Mouse (Mus musculus) forebrain, embryonic 16.5 days (tissue): ENCODE measurements around the gene Ppp1r12b. TPM values are rescaled to one million over a fixed set of nuclear protein-coding genes. Genes with fewer than 3 reads are reported as not detected.

Experiments
- ATAC-seq: fragments of 200-750 bp; cut with Nextera tagmentation; 2 replicates; pipeline ENCODE4 v1.8.0; 2017; ENCODE audit warnings: mild to moderate bottlenecking, moderate library complexity
- H3K27ac ChIP-seq: fragments of 300-500 bp; sonication (generic); 2 replicates; pipeline ENCODE4 v1.5.1; 2014; ENCODE audit warnings: low read length, control low read depth
- H3K27me3 ChIP-seq: fragments of 300-500 bp; sonication (generic); replicated peaks from 2 replicates; pipeline ENCODE4 v1.6.1; 2014; ENCODE audit warnings: low read length; ENCODE audit not compliant: control insufficient read depth, insufficient read depth
- H3K36me3 ChIP-seq: fragments of 300-500 bp; sonication (generic); 2 replicates; pipeline ENCODE4 v1.6.1; 2014; ENCODE audit not compliant: control insufficient read depth, insufficient read depth
- H3K4me1 ChIP-seq: fragments of 300-500 bp; sonication (generic); replicated peaks from 2 replicates; pipeline ENCODE4 v1.6.1; 2014; ENCODE audit warnings: low read length; ENCODE audit not compliant: control insufficient read depth, insufficient read depth
- H3K4me2 ChIP-seq: fragments of 300-500 bp; sonication (generic); 2 replicates; pipeline ENCODE4 v1.6.1; 2014; ENCODE audit warnings: mild to moderate bottlenecking, low read length, control low read depth
- H3K4me3 ChIP-seq: fragments of 300-500 bp; sonication (generic); replicated peaks from 2 replicates; pipeline ENCODE4 v1.5.1; 2014; ENCODE audit warnings: mild to moderate bottlenecking, low read length, control low read depth
- H3K9ac ChIP-seq: fragments of 300-500 bp; sonication (generic); replicated peaks from 2 replicates; pipeline ENCODE4 v1.6.1; 2014; ENCODE audit warnings: low read depth, low read length, control low read depth
- H3K9me3 ChIP-seq: fragments of 300-500 bp; sonication (generic); 2 replicates; pipeline ENCODE4 v1.6.1; 2016; ENCODE audit warnings: low read length; ENCODE audit not compliant: control insufficient read depth
- WGBS: fragments of 180-500 bp; shearing (Covaris S2); extraction: QIAGEN DNeasy Blood & Tissue Kit; methylation state at CpG from one replicate; pipeline ENCODE4 v1.1.7; 2014; 5-methylcytosine and 5-hydroxymethylcytosine counted together
- polyA plus RNA-seq: library from polyadenylated mRNA; unstranded; fragments of >200 nt; fragmentation: Nextera tagmentation; extraction: Ambion mirVana; gene quantifications from 2 replicates; pipeline ENCODE4 v1.2.1, GENCODE M21; 2015

Gene Ppp1r12b
- polyA plus RNA-seq, 1 experiment from 2014 or later, result 17.5 TPM

DNA sequence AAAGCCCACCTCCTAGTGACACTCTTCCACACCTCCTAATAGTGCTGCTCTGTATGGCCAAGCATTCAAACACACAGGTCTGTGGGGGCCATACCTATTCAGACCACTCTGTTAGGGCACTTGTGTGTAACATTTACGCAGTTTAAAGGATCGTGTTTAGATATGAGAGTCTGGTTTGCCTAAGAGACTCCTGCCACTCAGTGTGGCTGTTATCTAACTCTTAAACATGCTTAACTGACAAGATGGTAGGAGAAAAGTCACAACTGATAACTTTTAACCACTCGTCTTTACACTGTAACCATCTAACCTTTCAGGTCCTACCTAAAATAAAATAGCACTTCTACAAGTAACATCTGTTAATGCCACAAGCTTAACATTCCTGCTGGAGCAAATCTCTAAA, 134.9 kb downstream of the Ppp1r12b start:
- Histone ChIP-seq H3K4me3 (no peak overlapping the region), H3K4me2 (no peak overlapping the region), H3K27ac (no peak overlapping the region), H3K9me3 (no peaks in the 10 kb centered on the region), H3K36me3 (no peaks in the 10 kb centered on the region), H3K27me3 (no peaks in the 10 kb centered on the region), H3K4me1 (peaks cover 4% of the 10 kb centered on the region), H3K9ac (no peak overlapping the region)
- no peak for ATAC-seq
- WGBS, result 93% methylated on average over 3 of the region's 3 CpGs

DNA sequence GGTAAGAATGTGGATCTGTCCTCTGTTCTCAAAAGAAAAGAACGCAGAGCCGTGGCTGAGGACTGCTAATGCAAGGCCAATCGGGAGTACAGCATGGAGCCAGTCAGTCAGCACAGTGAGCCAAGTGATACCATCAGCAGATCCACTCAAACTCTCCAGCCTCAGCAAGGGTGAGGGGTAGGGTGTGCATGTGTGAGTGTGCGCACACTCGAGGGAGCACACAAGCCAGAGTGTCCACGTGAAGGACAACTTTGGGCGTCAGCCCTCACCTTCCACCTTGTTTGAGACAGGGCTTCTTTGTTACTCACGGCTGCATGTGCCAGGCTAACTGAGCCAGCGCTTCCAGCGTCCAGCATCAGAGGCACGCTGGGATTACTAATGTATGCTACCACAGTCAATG, 136.5 kb downstream of the Ppp1r12b start:
- Histone ChIP-seq H3K9me3 (no peaks in the 10 kb centered on the region), H3K4me3 (no peak overlapping the region), H3K9ac (no peak overlapping the region), H3K4me2 (no peak overlapping the region), H3K27me3 (no peaks in the 10 kb centered on the region), H3K27ac (no peak overlapping the region), H3K36me3 (no peaks in the 10 kb centered on the region), H3K4me1 (peaks cover 4% of the 10 kb centered on the region)
- WGBS, result 92% methylated on average over 11 of the region's 11 CpGs
- no peak for ATAC-seq

DNA sequence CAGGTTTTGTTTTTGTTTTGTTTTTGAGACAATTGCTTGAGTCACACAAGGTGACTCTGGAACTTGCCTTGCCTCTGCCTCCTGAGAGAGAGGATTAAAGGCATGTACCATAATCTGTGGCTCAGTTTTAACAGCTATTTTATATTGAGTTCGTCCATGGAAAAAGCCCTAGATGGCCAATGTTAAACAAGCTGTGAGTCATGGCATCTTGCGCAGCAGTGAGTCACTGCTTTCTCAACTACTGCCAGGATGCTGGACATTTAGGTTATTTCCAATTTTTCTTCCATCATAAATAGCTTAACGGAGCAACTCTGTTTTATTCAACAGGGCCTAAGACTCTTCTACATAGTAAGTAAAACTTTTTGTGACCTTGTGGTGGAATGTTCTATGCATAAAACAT, 137.0 kb downstream of the Ppp1r12b start:
- Histone ChIP-seq H3K4me3 (no peak overlapping the region), H3K9me3 (no peaks in the 10 kb centered on the region), H3K9ac (no peak overlapping the region), H3K4me2 (no peak overlapping the region), H3K27ac (no peak overlapping the region), H3K4me1 (peaks cover 4% of the 10 kb centered on the region), H3K27me3 (no peaks in the 10 kb centered on the region), H3K36me3 (no peaks in the 10 kb centered on the region)
- 94% methylated on average over 3 of the region's 3 CpGs for WGBS
- ATAC-seq, result no peak

DNA sequence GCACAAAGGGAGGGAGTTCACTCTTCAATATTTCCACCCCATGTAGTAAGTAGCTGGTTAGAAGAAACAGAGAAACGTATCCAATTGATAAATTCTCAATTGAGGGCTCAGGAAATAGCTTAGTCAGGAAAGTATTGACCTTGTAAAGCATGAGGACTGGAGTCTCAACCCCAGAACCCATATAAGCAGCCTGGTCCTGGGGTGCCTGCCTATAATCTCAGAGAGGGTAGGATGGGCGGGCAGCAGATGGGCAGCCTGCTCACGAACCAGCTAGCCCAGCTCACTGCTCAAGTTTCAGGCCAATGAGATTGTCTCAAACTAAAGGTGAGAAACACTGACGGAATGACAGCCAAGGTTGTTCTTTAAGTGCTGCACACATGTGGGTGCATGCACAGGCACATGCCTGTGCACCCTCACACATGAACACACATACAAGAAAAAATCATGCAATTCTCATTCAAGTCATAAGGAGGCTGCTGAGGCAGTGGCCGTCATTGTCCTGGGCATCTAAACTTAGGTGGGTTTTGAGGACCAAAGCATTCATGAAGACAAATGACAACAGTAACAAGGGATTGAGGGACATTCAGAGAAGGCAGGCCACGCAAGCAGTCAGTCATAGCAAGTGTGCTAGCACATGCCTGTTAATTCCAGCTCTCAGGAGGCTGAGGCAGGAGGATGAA, 137.7 kb downstream of the Ppp1r12b start:
- ATAC-seq, result no peak
- WGBS, result 91% methylated on average over 6 of the region's 6 CpGs
- no peak overlapping the region for H3K27ac ChIP-seq
- H3K36me3 ChIP-seq, result no peaks in the 10 kb centered on the region
- no peak overlapping the region for H3K9ac ChIP-seq
- H3K27me3 ChIP-seq, result no peaks in the 10 kb centered on the region
- H3K4me3 ChIP-seq, result no peak overlapping the region
- no peaks in the 10 kb centered on the region for H3K9me3 ChIP-seq
- H3K4me1 ChIP-seq, result peaks cover 4% of the 10 kb centered on the region
- H3K4me2 ChIP-seq, result no peak overlapping the region

DNA sequence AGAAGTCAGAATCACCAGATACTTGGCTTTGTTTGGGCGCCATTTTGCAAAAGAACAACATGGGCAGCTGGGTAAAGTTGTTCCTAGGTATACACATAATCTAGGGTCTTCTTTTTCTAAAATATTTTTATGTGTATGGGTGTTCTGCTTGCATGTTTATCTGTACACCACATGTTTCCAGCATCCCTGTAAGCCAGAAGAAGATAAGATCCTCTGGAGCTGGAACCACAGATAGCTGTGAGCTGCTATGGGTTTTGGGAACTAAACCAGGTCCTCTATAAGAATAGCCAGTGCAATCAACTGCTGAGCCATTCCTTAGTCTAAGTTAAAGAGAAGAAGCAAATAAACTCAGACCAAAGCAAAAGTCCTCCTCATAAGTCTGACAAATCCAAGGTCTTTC, 138.6 kb downstream of the Ppp1r12b start:
- H3K27me3 ChIP-seq, result no peaks in the 10 kb centered on the region
- no peak overlapping the region for H3K27ac ChIP-seq
- no peak overlapping the region for H3K4me2 ChIP-seq
- no peaks in the 10 kb centered on the region for H3K36me3 ChIP-seq
- no peak for ATAC-seq
- H3K9ac ChIP-seq, result no peak overlapping the region
- H3K4me1 ChIP-seq, result peaks cover 4% of the 10 kb centered on the region
- H3K9me3 ChIP-seq, result no peaks in the 10 kb centered on the region
- 87% methylated on average over 1 of the region's 1 CpGs for WGBS
- H3K4me3 ChIP-seq, result no peak overlapping the region

DNA sequence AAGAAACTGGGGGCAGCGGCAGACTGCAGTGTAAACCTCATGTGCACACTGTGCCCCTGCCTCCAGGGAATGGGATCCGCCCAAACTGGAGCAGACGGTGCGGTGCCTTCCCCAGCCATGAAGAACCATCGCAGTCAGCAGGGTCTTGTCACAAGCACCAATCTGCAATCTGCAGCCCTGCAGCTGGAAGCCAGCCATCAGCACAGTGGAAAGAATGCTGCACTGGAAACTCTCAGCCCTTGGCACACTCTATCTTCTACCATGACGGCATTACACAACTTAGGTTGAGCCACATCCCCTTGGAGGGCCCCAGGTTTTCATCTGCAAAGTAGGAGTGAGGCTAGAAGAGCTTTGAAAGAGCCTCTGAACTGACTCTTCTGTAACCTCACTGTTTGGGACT, 139.1 kb downstream of the Ppp1r12b start:
- ATAC-seq, result peak; percentile 55
- Histone ChIP-seq H3K4me3 (no peak overlapping the region), H3K9ac (no peak overlapping the region), H3K27me3 (no peaks in the 10 kb centered on the region), H3K27ac (no peak overlapping the region), H3K9me3 (no peaks in the 10 kb centered on the region), H3K36me3 (no peaks in the 10 kb centered on the region), H3K4me2 (no peak overlapping the region), H3K4me1 (peaks cover 4% of the 10 kb centered on the region)
- 47% methylated on average over 6 of the region's 6 CpGs for WGBS

DNA sequence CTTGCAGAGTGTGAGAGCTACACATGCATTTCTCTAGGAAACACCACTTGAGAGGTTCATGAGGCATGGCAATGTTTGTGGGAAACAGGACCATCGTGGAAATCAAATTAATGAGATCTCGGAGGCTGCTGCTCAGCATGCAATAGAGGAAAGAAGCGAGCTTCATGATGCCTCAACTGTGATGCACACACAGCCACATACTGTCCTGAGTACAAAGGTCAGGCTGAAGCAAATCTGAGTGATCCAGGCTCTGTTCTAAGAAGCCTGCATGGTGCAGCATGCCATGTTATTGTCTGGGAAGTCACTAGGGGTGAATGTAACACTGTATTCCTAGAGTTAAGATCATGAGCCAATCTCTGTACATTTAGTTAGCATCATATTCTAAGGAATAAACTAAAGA, 140.0 kb downstream of the Ppp1r12b start:
- Histone ChIP-seq H3K27me3 (no peaks in the 10 kb centered on the region), H3K9me3 (no peaks in the 10 kb centered on the region), H3K4me3 (no peak overlapping the region), H3K4me1 (peaks cover 4% of the 10 kb centered on the region), H3K9ac (no peak overlapping the region), H3K27ac (no peak overlapping the region), H3K4me2 (no peak overlapping the region), H3K36me3 (no peaks in the 10 kb centered on the region)
- ATAC-seq, result no peak
- 69% methylated on average over 3 of the region's 3 CpGs for WGBS

DNA sequence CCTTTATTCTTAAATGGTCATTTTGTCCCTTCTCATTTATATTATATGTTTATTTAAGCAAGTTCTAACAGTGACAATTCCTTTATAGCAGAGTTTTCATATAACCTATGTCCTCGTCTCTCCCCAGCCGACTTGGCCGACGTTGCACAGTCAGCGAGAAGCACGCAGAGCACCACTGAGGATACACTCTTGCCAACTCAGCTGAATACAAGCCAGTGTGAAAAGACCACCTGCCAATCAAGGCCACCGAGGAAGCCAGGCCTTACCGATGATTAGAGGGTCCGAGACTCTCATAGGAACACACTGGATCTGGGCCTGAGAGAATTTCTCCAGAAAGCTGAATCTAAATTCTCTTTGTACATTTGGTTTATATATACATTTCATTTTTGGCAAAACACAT, 150.3 kb downstream of the Ppp1r12b start:
- H3K4me2 ChIP-seq, result no peak overlapping the region
- no peak overlapping the region for H3K4me3 ChIP-seq
- no peaks in the 10 kb centered on the region for H3K27me3 ChIP-seq
- H3K9me3 ChIP-seq, result no peaks in the 10 kb centered on the region
- 19% methylated on average over 9 of the region's 9 CpGs for WGBS
- no peak overlapping the region for H3K9ac ChIP-seq
- H3K4me1 ChIP-seq, result peaks cover 21% of the 10 kb centered on the region
- H3K27ac ChIP-seq, result no peak overlapping the region; the same call in 1 of the 2 replicates
- H3K36me3 ChIP-seq, result no peaks in the 10 kb centered on the region
- ATAC-seq, result 0 out of 2 replicates have a peak, but pooled peaks have one; percentile 45

DNA sequence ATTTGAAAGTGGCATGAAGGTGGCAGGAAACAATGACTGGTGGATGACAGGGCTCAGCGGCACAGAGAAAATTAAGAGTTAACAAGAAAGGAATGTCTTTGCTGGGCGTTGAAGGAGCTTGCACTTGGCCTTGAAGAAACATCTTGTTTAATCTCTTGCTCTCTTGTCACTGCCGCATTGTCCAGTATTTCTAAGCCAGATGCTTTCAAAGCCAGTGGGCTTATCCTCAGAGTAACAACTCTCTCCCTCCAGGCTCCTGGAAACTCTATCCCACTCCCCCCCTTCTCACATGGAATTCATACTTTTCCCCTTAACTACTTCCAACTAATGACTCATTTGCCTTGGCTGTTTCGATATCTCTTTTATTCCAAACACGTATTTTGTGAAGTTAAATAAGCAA, 151.4 kb downstream of the Ppp1r12b start:
- peaks cover 21% of the 10 kb centered on the region for H3K4me1 ChIP-seq
- H3K4me3 ChIP-seq, result no peak overlapping the region
- H3K27ac ChIP-seq, result no peak overlapping the region
- no peak overlapping the region for H3K4me2 ChIP-seq
- WGBS, result 18% methylated on average over 5 of the region's 5 CpGs
- H3K36me3 ChIP-seq, result no peaks in the 10 kb centered on the region
- H3K9me3 ChIP-seq, result no peaks in the 10 kb centered on the region
- H3K9ac ChIP-seq, result no peak overlapping the region
- ATAC-seq, result peak; percentile 31; the same call in 1 of the 2 replicates
- H3K27me3 ChIP-seq, result no peaks in the 10 kb centered on the region
